Mouse (Mus musculus) heart, adult 2 months (tissue): ENCODE measurements around the gene Hoxd3. TPM values are rescaled to one million over a fixed set of nuclear protein-coding genes. Genes with fewer than 3 reads are reported as not detected.

ENCODE experiments used
- DNase-seq, 2 experiments: peaks; one replicate each; pipeline ENCODE4 v3.0.0; 2021
- H3K27ac ChIP-seq: fragments of 200-600 bp; 2 replicates; pipeline ENCODE4 v1.8.1; 2022
- H3K27me3 ChIP-seq: fragments of 200-500 bp; 2 replicates; pipeline ENCODE4 v1.6.1; 2012; ENCODE audit warnings: mild to moderate bottlenecking, low read length, inconsistent platforms, mixed read lengths; ENCODE audit not compliant: control insufficient read depth, insufficient read depth
- H3K36me3 ChIP-seq: fragments of 200-500 bp; 2 replicates; pipeline ENCODE4 v1.6.1; 2012; ENCODE audit warnings: low read length, inconsistent platforms; ENCODE audit not compliant: control insufficient read depth, insufficient read depth
- H3K4me1 ChIP-seq: fragments of 200-500 bp; 2 replicates; pipeline ENCODE4 v1.6.1; 2011; ENCODE audit warnings: low read length; ENCODE audit not compliant: control insufficient read depth, insufficient read depth
- H3K4me3 ChIP-seq: fragments of 200-600 bp; 2 replicates; pipeline ENCODE4 v1.8.1; 2022
- H3K79me2 ChIP-seq: fragments of 200-500 bp; replicated peaks from 2 replicates; pipeline ENCODE4 v1.6.1; 2012; ENCODE audit warnings: mild to moderate bottlenecking, inconsistent platforms, low read length, moderate library complexity, mixed read lengths; ENCODE audit not compliant: control insufficient read depth, insufficient read depth
- H3K9ac ChIP-seq: fragments of 200-500 bp; 2 replicates; pipeline ENCODE4 v1.6.1; 2012; ENCODE audit warnings: low read depth, mild to moderate bottlenecking, control low read depth, inconsistent platforms, low read length, mixed read lengths
- CTCF ChIP-seq: fragments of 200-600 bp; IDR thresholded peaks from 2 replicates; pipeline ENCODE4 v1.8.1; 2022; ENCODE audit warnings: antibody characterized with exemption, mild to moderate bottlenecking, moderate library complexity
- EP300 ChIP-seq: fragments of 200-500 bp; IDR thresholded peaks from 2 replicates; pipeline ENCODE4 v1.6.1; 2011; ENCODE audit warnings: low read depth, low read length, control low read depth; ENCODE audit not compliant: insufficient read depth
- POLR2A ChIP-seq: fragments of 200-500 bp; IDR thresholded peaks from 2 replicates; pipeline ENCODE4 v1.6.1; 2011; ENCODE audit warnings: mild to moderate bottlenecking, low read depth, low read length, control low read depth; ENCODE audit not compliant: insufficient read depth
- WGBS: fragments of 180-500 bp; shearing (Covaris S2); methylation state at CpG from one replicate; pipeline ENCODE4 v1.1.7; 2018; 5-methylcytosine and 5-hydroxymethylcytosine counted together
- intact Hi-C: fragments of 180-260 bp; cut with DNase I; formaldehyde crosslinking; loops from one replicate; pipeline ENCODE4 v1.15.1; 2025
- polyA plus RNA-seq: library from polyadenylated mRNA; depleted of rRNA; stranded (reverse); fragments of >200 nt; gene quantifications from 2 replicates; pipeline ENCODE4 v1.2.3, GENCODE M21; 2012
- total RNA-seq, 2 experiments: library from RNA; stranded (reverse); gene quantifications; 2 replicates each; pipeline ENCODE4 v1.2.3; 2021

Gene Hoxd3
- total and polyA plus RNA-seq, 3 experiments = 0.06 TPM; not detected in 2

DNA sequence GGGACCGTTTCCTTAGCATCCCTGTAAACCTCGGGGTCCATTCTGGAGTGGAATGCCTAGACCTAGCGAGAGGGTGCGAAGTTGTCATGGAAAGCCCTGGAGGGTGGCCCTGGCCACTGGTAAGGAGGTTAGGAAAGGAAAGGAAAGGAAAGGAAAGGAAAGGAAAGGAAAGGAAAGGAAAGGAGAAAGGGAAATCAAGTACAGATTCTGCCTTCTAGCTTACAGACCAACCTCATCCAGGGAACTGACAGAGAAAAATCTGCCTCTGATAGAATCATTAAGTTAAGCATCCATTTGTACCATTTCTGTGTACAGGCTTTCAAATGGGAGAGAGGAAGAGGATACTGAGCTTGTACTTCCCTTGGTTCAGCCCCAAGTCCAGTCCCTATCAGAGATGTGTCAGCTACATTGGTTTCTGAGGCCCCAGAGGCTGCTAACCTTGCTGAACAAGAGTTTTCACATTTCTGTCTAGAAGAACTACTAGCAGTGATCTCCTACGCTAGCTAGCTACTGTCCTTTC is 39.1 kb downstream of the Hoxd3 start:
- TF ChIP-seq EP300 = no peak
- no peak for TF ChIP-seq POLR2A
- no peak for TF ChIP-seq CTCF
- peaks cover 47% of the 10 kb centered on the region for H3K27me3 ChIP-seq
- intact Hi-C loops = no loop called here
- no peak overlapping the region for H3K27ac ChIP-seq
- DNase-seq = no peak
- no peak overlapping the region for H3K4me3 ChIP-seq
- WGBS = 39% methylated on average over 5 of the region's 5 CpGs
- H3K36me3 ChIP-seq = no peaks in the 10 kb centered on the region
- H3K79me2 ChIP-seq = no peaks in the 10 kb centered on the region
- no peaks in the 10 kb centered on the region for H3K4me1 ChIP-seq
- no peak overlapping the region for H3K9ac ChIP-seq

DNA sequence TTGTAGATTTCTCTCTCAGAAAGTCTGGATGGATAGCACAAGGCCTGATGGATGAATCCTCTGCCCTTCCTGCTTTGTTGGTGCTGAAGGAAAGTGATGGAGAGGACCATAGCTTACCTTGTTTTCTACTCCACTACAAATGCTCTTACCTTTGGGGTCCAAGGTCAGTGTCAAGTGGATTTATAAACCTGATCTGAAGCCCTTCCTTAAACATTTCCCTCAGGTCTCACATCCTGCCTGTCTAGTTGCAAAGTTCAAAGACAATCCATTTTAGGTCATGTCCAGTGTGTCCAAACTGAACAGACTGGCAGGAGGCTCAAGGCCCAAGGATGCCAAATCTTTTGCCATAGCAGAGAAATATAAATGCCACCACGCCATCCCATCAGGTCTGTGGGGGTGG is 40.1 kb downstream of the Hoxd3 start:
- H3K9ac ChIP-seq = no peak overlapping the region
- H3K4me1 ChIP-seq = no peaks in the 10 kb centered on the region
- no peak for DNase-seq
- TF ChIP-seq CTCF (no peak), POLR2A (no peak), EP300 (no peak)
- H3K36me3 ChIP-seq = no peaks in the 10 kb centered on the region
- peaks cover 38% of the 10 kb centered on the region for H3K27me3 ChIP-seq
- no peak overlapping the region for H3K4me3 ChIP-seq
- H3K27ac ChIP-seq = no peak overlapping the region
- no peaks in the 10 kb centered on the region for H3K79me2 ChIP-seq
- WGBS = 76% methylated on average over 1 of the region's 1 CpGs
- intact Hi-C loops = no loop called here

DNA sequence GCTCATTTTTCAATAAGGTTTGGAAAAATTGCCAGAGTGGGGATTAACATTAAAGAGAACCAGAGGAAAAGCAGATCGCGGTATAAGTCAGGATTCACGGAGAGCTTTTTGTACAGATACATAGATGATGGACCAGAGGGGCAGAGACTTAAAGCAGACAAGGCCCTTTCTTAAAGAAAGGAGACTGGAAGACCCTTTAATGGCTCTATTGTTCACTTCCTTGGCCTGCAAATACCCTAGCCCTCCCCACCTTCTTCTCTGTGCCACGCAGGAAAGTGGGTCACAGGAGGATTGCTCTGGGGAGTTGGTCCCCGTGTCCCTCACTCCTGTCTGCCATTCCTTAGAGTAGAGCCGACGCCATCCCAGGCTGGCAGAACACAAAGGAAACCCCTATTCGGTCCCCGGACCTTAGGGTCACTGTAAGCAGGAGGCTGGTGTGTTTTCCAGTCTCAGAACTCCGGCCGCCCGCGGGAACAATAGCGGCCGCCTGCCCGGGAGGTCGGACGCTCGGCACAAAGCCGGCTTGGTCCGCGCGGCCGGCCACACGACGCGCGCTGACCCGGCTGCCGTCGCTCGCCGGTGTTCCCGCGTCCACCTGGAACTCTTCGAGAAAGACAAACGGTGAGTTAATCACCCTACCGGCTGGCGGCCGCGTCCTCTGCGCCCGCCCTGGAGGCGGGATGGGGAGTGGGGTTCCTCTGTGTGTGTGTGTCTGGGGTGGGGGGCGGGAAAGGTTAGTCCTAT is 40.9 kb downstream of the Hoxd3 start:
- no peaks in the 10 kb centered on the region for H3K79me2 ChIP-seq
- no peak for DNase-seq
- no peak overlapping the region for H3K9ac ChIP-seq
- TF ChIP-seq POLR2A (no peak), CTCF (no peak), EP300 (no peak)
- H3K4me1 ChIP-seq = no peaks in the 10 kb centered on the region
- peaks cover 36% of the 10 kb centered on the region for H3K27me3 ChIP-seq
- WGBS = 5% methylated on average over 42 of the region's 45 CpGs
- H3K4me3 ChIP-seq = no peak overlapping the region
- H3K27ac ChIP-seq = no peak overlapping the region
- no peaks in the 10 kb centered on the region for H3K36me3 ChIP-seq
- intact Hi-C loops = no loop called here

DNA sequence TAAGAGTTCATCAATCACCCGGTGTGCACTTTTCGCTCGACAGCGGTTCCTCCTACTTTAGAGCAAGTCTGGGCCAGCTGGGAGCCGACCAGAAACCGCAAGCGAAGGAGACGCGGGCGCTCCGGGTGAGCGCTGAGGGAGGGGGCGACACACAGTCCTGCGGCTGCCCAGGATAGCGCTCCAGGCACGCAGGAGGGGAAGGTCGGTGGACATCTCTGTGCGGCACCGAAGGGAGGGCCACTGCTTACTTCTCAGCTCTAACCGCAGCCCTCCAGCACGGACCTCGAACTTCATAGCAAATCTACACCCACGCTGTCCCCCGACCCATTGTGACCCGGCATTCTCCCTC is 41.4 kb downstream of the Hoxd3 start:
- Histone ChIP-seq H3K9ac (no peak overlapping the region), H3K27me3 (peaks cover 34% of the 10 kb centered on the region), H3K27ac (no peak overlapping the region), H3K36me3 (no peaks in the 10 kb centered on the region), H3K79me2 (no peaks in the 10 kb centered on the region), H3K4me1 (no peaks in the 10 kb centered on the region), H3K4me3 (no peak overlapping the region)
- WGBS = 5% methylated on average over 25 of the region's 25 CpGs
- intact Hi-C loops = no loop called here
- TF ChIP-seq POLR2A (no peak), CTCF (no peak), EP300 (no peak)
- no peak for DNase-seq

DNA sequence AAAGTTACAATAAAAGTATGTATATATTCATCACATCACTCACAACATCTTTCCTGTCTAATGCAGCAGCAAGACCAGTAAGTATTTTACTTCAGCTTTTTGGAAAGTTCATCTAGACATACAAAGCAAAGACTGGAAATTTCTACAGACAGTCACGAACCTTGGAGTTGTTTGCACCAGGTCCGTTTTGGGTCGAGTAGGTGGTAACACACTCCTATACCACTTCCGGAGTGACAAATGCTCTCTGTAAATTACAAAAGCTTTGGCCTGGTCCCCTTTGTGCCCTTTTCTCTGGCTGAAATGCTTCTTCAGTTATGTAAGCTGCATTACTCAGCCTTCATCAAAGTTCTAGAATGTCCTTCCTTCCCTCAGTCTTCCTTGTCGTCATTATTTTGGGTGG is 42.0 kb downstream of the Hoxd3 start:
- no peaks in the 10 kb centered on the region for H3K79me2 ChIP-seq
- H3K4me3 ChIP-seq = no peak overlapping the region
- no peaks in the 10 kb centered on the region for H3K36me3 ChIP-seq
- intact Hi-C loops = no loop called here
- TF ChIP-seq CTCF (no peak), EP300 (no peak), POLR2A (no peak)
- no peak overlapping the region for H3K9ac ChIP-seq
- peaks cover 32% of the 10 kb centered on the region for H3K27me3 ChIP-seq
- 45% methylated on average over 5 of the region's 5 CpGs for WGBS
- no peak overlapping the region for H3K27ac ChIP-seq
- no peak for DNase-seq
- H3K4me1 ChIP-seq = no peaks in the 10 kb centered on the region

DNA sequence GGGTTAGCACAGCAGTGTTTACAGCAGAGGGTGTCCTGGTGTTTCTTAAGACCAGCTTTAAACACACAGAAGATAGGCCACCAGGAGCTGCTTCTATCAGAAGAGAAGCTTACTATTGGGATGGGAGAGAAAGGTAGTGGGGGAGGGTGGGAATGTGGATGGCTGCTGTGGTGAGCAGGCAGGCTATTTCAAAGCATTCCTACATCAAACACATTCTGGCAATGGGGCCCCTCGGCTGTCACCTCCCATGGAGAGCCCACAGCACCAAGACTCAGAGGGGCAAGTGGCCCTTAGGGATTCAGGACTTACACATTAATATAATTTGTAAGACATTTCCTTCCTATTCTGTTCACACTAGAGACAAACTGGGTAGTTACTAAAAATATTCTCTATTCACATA is 48.4 kb downstream of the Hoxd3 start:
- Histone ChIP-seq H3K4me1 (no peaks in the 10 kb centered on the region; the same call in 1 of the 2 replicates), H3K27me3 (peaks cover 21% of the 10 kb centered on the region), H3K4me3 (no peak overlapping the region), H3K27ac (no peak overlapping the region), H3K79me2 (no peaks in the 10 kb centered on the region), H3K9ac (no peak overlapping the region), H3K36me3 (no peaks in the 10 kb centered on the region)
- WGBS = 4% methylated on average over 1 of the region's 1 CpGs
- no peak for TF ChIP-seq POLR2A
- no peak for TF ChIP-seq EP300
- no peak for TF ChIP-seq CTCF
- DNase-seq = no peak
- intact Hi-C loops = no loop called here
